ENCODE assay signal across 8 mouse cellular contexts in genomic region chr9:107386722-107387121, GRCm38 (mm10). TPM values are rescaled to one million over a fixed set of nuclear protein-coding genes. Genes with fewer than 3 reads are reported as not detected.
DNase-seq lines count a peak whose midpoint lies in the region; ATAC-seq and TF ChIP-seq lines count a peak whose summit lies in the region.

No protein-coding gene starts in this region.

- no peaks in the 10 kb centered on the region for H3K27me3 ChIP-seq in cerebellum, adult 2 months (ENCODE audit: control insufficient read depth, insufficient read depth, low read length)

- DNase-seq in cerebellum, adult 2 months: peak; percentile 56 to 67
- DNase-seq in urinary bladder, postnatal 25 days (ENCODE audit: low spot score): peak; percentile 31
- DNase-seq in urinary bladder, postnatal 4 days (ENCODE audit: low spot score in 2 of 2): no peak
- DNase-seq in kidney, postnatal 4 days: peak; percentile 69 to 74
- DNase-seq in thymus, postnatal 36 days: peak; percentile 20 to 35
- no peak for DNase-seq in layer of hippocampus, postnatal 14 days (ENCODE audit: low spot score in 2 of 2)
- no peak for DNase-seq in layer of hippocampus, adult 9-10 months (ENCODE audit: low spot score)

- no peak for TF ChIP-seq POLR2A in cerebellum, adult 2 months (IDR thresholded peaks at IDR 0.05; ENCODE audit: borderline replicate concordance, insufficient read depth, low read length)

- H3K4me3 ChIP-seq in cerebellum, adult 2 months (replicated peaks; ENCODE audit: insufficient read depth, low read depth, low read length): no peak overlapping the region

- peak; percentile 74 for TF ChIP-seq CTCF in cerebellum, adult 2 months (IDR thresholded peaks at IDR 0.05; ENCODE audit: borderline replicate concordance, insufficient read depth, low read depth, low read length)

- no peak for ATAC-seq in cerebellum, adult (ENCODE audit: insufficient number of reproducible peaks, low FRiP score, low TSS enrichment)

- H3K4me1 ChIP-seq in cerebellum, adult 2 months (ENCODE audit: control insufficient read depth, insufficient read depth, low read length): peaks cover 7% of the 10 kb centered on the region; the same call in 1 of the 2 replicates

- H3K27ac ChIP-seq in cerebellum, adult 2 months (ENCODE audit: insufficient read depth, low read length): no peak overlapping the region

- WGBS in cerebellum, adult 2 months: 91% methylated on average over 3 of the region's 3 CpGs

RNA-seq across cellular contexts. Expression of gene Cacna2d2, which starts 12.7 kb away (rescaled TPM):
- polyA plus RNA-seq in cerebellum, adult 2 months (2012; rRNA removed): 130 and 148 TPM in 2 replicates
- 10 to 100 TPM; 19.5 to 24.2 TPM for total RNA-seq in layer of hippocampus, postnatal 14 days (2021)

RNA-seq across cellular contexts. Expression of gene 6430571L13Rik, which starts 46.3 kb away (rescaled TPM):
- polyA plus RNA-seq in cerebellum, adult 2 months (2012; rRNA removed): 44.9 and 52.5 TPM in 2 replicates
- 1 to 10 TPM; 2.6 to 2.9 TPM for total RNA-seq in layer of hippocampus, postnatal 14 days (2021)

RNA-seq across cellular contexts. Expression of gene Hemk1, which starts 48.6 kb away (rescaled TPM):
- polyA plus RNA-seq in cerebellum, adult 2 months (2012; rRNA removed): 27.8 and 31.7 TPM in 2 replicates
- 10 to 100 TPM; 16.1 to 18.5 TPM for total RNA-seq in layer of hippocampus, postnatal 14 days (2021)

Comparison
In these comparisons a context has a peak if more than half of its experiments do, and no peak if none do; other contexts are left out.
1. DNase-seq: peak in cerebellum, adult 2 months (2 of 2), urinary bladder, postnatal 25 days (single experiment), kidney, postnatal 4 days (2 of 2) and thymus, postnatal 36 days (2 of 2); none in urinary bladder, postnatal 4 days (0 of 2), layer of hippocampus, postnatal 14 days (0 of 2) and layer of hippocampus, adult 9-10 months (single experiment).